Mouse (Mus musculus): ENCODE measurements at regions not wholly inside any gene's neighbourhood (a gene's known extent, or its start where the extent isn't known, plus 50 kb on each side); places are given as distances from the start of the nearest gene placed in this dataset.
"Not testable (repeated sequence)": the region's sequence is repeated elsewhere in the genome, so short reads cannot be mapped to it uniquely, and the experiment has no call there.

- POLR2A ChIA-PET, result no interaction called here
- CTCF ChIA-PET, result no interaction called here
Observed at GRCm38 (mm10) chr10:35503328-35503727, 208.4 kb downstream of the Amd2 start.

DNA sequence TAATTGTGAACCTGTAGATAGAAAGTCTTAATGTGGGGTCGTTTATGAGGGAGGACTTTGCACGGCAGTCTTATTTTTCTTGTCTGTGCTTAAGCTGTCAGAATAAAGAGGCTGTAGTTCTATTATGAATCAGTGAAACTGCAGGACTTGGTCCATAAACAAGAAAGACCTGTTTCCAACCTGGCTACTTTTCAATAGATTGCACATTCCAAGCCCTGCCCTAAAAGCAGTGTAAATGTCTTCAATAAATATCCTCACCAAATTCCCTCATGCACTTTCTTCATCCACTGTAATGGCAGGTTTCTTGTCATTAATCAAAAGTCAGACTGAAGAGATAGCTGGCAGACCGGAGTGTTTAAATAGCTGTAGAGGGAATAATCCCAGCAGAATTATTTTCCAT, 209.1 kb downstream of the Amd2 start:
- CTCF ChIA-PET, result no interaction called here
- POLR2A ChIA-PET, result no interaction called here

DNA sequence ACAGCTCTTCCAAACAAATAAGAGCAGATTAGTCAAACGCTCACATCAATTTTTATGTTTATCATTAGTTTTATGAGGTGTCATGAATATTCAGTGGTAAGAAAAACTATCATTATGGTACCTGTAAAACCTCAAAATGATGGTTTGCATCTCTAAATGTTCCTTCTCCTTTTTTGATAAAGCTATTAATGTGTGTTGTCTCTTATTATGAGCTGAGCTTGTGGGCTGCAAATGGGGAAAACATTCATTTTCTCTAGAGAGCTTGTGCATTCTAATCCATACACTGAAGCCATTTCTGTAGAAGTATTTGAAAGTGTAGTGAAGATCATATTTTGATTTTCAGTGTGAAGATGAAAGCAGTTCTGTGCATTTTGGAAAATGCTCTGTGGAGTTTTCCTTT, 209.6 kb downstream of the Amd2 start:
- CTCF ChIA-PET, result no interaction called here
- POLR2A ChIA-PET, result no interaction called here

GRCm38 (mm10) chr10:35478786-35479185, 232.9 kb downstream of the Amd2 start:
- POLR2A ChIA-PET, result not testable (repeated sequence)
- CTCF ChIA-PET, result interaction anchor here in 1 of 4 experiments (0.6 kb wide), 1 partner anchor 27 kb away, joined by 4 read pairs; no protein-coding TSS in a partner anchor

DNA sequence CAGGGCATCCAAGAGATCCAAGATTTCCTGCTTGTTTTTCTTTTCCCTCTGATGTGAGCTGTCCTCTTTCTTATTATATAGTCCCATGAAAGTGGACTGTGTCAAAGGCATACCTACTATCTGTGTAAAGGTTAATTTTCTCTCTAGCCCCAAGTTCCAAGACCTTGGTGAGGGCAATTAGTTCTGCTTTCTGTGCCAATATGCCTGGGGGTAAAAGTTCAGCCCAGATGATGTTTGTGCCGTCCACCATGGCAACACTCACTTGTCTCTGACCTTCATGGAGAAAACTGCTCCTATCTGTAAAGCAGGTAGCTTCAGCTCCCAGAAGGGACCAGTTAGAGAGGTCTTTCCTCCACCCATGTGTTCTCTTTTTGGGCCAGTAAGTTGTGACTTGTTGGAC, 265.2 kb downstream of the Amd2 start:
- CTCF ChIA-PET, result no interaction called here
- POLR2A ChIA-PET, result no interaction called here

- CTCF ChIA-PET, result no interaction called here
- POLR2A ChIA-PET, result no interaction called here
Observed at GRCm38 (mm10) chr10:35444916-35445315, 266.8 kb downstream of the Amd2 start.

- POLR2A ChIA-PET, result no interaction called here
- CTCF ChIA-PET, result no interaction called here
Observed at GRCm38 (mm10) chr10:35443911-35444310, 267.8 kb downstream of the Amd2 start.

Measured in embryonic stem cell, embryonic (primary cell).